14 mouse cellular contexts compared by ENCODE assay signal in genomic region chr12:85811676-85812075, GRCm38 (mm10). TPM values are rescaled to one million over a fixed set of nuclear protein-coding genes. Genes with fewer than 3 reads are reported as not detected.
DNase-seq lines count a peak whose midpoint lies in the region.
"Had no signal": no experiment of that assay in that cellular context is flagged by ENCODE, and none has a peak within 500 bp of the region (broad histone marks: within the 10 kb centered on the region; RNA-seq: fewer than 3 reads in every experiment).

No protein-coding gene starts in this region.

- peak; percentile 81 for DNase-seq in heart, adult 11 months
- DNase-seq in heart, adult 18-20 months, result no peak
- DNase-seq in testis, postnatal 10 days (ENCODE audit: low spot score), result peak; percentile 36
- DNase-seq in testis, postnatal 14 days (ENCODE audit: low spot score), result no peak
- DNase-seq: adrenal gland, adult 2 months; adrenal gland, adult 8-10 months; adrenal gland, postnatal 10 days; adrenal gland, postnatal 14 days; adrenal gland, postnatal 25 days; adrenal gland, postnatal 36 days; B cell, adult 2 months; cerebellum, adult 11 months; cerebellum, adult 11-12 months; cerebellum, adult 18-20 months had no signal

RNA-seq across cellular contexts. Expression of gene Erg28, which starts 12.7 kb away (rescaled TPM):
- 1 to 10 TPM; 4.7 to 8.0 TPM for total RNA-seq in heart, adult 18-20 months (2021)

RNA-seq across cellular contexts. Expression of gene Ttll5, which starts 12.8 kb away (rescaled TPM):
- total RNA-seq in heart, adult 18-20 months (2021), result 10 to 100 TPM; 13.2 to 15.8 TPM

Comparison
In these comparisons a context has a peak if more than half of its experiments do, and no peak if none do; other contexts are left out.
1. DNase-seq: peak in heart, adult 11 months (single experiment) and testis, postnatal 10 days (single experiment); none in heart, adult 18-20 months (0 of 2) and testis, postnatal 14 days (single experiment).